Mouse (Mus musculus) testis, adult 2 months (tissue): Measurements from ENCODE around the gene Usp12.

Source experiments
- CTCF ChIP-seq: fragments of 200-500 bp; IDR thresholded peaks from 2 replicates; pipeline ENCODE4 v1.5.1; 2012; ENCODE audit warnings: low read depth, mild to moderate bottlenecking, inconsistent platforms, low read length, moderate library complexity; ENCODE audit not compliant: control insufficient read depth, insufficient read depth, insufficient replicate concordance
- POLR2A ChIP-seq: fragments of 200-500 bp; IDR thresholded peaks from 2 replicates; pipeline ENCODE4 v1.6.1; 2012; ENCODE audit warnings: low read depth, mild to moderate bottlenecking, inconsistent platforms, low read length, moderate library complexity; ENCODE audit not compliant: control insufficient read depth

- TF ChIP-seq POLR2A = no peak
- TF ChIP-seq CTCF = no peak
Observed at GRCm38 (mm10) chr5:146840422-146840821, 45.6 kb upstream of the Usp12 start.
